Mouse (Mus musculus): ENCODE data around the gene Immp2l. TPM values are rescaled to one million over a fixed set of nuclear protein-coding genes. Genes with fewer than 3 reads are reported as not detected.
A peak's percentile ranks its signal among the peaks of the same experiment; 100 is the strongest.

The Immp2l gene
- total RNA-seq, 2 experiments from 2014 or later, result 8.0 to 9.7 TPM

DNA sequence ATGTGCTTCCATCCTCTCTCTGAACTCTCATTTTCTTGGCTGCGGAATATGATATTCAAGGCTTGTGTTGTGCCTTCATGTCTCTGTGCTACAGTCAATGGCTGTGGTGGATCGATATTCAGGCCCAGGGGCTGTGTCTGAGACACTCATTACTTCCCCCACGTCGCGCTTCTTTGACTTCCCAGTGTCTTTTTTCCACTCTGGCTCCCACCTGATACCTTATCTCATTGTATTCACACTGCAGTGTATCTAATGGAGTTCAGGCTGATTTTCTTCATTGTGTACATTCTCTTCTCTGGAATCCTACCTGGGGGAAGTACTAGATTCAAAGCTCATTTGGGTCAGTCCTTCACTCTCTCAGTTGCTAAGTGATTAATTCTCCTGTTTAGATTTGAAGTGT is 27.1 kb downstream of the Immp2l start:
- no peak for DNase-seq

DNA sequence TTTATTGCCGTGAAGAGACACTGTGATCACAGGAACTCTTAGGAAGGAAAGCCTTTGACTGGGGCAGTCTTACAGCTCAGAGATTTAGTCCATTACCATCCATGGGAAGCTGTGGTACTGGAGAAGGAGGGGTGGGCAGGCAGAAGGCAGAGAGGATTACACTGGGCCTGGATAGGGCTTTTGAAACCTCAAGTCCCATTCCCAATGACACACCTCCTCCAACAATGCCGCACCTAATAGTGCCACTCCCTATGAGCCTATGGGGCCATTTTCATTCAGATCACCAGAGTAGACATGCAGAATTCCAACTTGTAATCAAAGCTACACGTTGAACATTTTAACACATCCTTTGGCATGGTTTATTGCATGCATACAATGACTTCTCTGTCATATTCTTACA is 29.0 kb downstream of the Immp2l start:
- no peak for DNase-seq

DNA sequence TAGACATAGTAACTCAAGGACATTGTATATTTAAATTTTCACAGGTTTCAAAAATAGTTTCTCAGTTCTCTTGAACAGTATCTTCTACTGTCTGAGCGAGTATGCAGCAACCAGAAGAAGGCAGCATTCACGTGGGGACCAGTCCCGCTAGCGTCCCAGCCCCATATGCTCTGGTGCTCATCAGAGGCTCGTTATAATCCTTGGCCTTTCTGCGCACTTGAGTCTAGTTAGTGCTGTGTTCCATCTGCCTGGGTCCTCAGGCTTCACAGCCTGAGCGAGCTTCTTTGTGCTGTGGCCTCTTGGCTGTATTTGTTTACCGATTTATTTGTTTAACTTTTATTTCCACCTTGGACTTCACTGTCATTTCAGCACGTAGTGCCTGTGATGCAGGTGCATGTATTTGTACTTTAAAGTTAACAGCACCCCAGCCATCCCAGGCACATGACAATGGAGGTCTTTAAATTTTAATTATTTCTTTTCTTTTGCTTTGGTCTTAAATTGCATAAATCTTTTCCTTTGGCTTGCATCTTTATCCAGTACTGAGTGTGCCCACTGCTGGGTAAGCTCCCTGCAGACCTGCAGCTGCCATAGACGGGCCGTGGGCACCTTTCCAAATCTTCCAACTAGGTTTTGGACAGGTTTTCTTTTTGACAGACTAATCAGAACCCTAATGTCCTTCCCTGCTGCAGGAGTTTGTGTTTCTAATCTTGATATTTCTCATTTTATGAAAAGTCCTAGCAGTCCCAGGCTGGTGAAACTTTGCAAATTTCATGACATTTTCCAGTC is 30.3 kb downstream of the Immp2l start:
- no peak for DNase-seq

DNA sequence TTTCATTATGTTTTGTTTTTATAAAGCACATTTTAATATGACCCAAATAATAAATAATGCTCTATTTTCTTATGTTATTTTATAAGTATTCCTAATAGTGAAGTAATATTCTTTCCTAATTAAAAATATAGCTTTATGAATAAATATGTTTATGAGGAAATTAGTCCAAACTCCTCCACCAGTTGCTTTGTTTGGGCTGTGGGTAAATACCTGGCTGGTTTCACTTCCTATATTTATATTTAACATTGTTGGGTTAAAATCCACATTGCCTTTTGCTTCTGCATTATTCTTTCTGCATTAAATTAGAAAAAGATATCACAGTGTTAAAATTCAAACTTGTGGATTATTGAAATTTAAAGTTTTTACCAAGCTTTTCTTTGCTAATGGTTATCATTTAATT is 32.1 kb downstream of the Immp2l start:
- DNase-seq, result no peak

DNA sequence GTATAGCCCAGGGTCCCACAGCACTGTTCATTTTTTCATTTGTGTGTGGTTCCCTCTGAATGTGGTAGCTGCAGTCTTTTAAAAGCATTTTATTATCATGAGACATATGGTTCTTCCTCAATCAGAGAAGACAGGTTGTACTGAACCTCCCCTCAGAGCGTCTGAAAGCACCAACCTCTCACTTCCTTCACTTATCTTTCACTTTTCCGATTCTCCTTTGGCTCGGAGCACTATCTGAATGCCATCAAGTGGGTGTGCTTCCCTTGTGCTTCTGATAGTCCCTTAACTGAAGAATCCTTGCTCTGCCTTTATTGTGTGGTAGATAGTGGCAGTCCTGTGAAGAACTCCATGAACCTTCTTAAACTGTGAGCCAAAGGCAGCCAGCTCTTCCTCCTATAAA is 39.4 kb downstream of the Immp2l start:
- no peak for DNase-seq

DNA sequence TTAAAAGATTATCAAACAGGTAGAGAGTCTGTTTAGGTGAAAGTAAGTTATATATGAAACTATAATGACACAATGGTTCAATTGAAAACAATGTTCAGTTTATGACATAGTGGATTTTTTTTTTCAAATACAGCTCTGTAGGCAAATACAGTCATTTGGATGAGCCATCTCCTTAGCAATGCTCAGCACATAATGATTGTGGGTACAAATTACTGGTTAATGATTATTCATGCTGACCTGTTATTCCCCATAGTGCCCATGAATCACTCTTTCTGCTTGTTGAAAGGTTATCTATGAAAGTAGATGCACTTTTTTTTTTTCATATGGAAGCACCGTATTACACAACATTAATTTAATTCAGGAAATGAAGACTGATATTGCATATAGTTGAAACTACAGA is 58.0 kb downstream of the Immp2l start:
- DNase-seq, result no peak

DNA sequence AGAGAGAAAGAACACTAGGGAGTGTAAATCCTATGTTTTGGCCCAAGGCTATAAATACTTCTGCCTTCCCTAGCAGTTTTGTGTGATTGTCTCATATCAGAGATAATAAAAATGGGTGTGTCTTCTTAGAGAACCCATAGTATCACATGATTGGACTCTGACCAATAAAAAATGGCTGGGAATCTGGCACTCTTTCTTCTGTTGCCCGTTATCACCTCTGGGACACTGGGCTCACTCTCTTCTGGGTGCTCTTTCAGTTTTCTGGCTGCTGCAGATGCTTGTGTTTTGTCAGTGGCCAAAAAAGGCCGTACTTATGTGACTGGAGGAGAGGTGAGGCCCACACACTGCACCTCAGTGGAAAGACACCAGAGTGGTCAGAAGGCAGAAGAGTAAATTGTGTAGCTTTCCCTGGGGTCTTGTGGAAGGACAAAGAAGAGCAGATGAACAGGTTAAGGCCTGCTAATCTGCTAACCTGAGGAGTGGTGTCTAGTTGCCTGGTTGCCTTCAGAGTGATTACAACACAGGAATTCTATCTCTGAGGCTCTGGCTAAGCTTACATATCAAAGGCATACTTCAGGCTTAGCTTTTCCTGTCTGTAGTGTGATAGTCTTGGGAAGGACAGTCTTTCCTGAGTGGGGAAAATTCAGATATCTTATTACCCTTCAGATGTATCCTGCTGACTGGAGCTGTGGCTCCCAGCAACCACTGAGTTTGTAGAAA is 60.6 kb downstream of the Immp2l start:
- no peak for DNase-seq

DNA sequence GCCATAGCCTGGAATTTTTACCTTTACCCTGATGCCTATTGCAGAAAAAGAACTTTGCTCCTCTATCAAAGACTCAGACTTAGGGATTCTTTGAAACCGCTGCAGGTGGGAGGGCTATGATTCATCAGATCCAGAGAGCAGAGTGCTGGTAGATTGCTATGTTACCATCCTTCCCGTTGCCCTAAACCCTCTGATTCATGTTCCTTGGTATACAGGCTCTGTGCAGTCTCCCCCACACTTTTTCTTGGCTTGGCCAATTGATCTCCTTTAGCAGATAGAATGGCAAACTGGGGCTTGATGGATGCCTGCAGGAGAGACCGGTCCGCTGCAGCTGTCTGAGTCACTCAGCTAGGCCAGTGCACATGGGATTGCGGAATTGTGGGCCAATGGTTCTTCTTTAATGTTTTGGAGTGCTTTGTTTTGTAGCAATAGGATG is 66.1 kb downstream of the Immp2l start:
- DNase-seq, result no peak

DNA sequence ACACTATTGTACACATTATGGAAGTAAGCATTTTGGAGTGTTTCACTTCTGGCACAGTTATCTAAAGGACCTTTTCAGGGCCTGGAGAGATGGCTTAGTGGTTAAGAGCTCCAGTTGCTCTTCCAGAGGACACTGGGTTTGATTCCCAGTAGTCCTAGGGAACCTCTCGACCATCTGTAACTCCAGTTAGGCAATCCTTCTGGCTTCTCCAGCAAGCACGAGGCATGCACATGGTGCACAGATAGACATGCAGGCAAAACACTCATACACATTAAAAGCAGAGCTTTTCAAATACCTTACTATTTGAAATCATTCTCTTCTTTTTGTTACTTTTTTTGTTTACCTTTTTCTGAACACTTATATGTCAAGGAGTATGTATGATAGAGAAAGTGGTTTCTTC is 66.9 kb downstream of the Immp2l start:
- DNase-seq, result no peak

DNA sequence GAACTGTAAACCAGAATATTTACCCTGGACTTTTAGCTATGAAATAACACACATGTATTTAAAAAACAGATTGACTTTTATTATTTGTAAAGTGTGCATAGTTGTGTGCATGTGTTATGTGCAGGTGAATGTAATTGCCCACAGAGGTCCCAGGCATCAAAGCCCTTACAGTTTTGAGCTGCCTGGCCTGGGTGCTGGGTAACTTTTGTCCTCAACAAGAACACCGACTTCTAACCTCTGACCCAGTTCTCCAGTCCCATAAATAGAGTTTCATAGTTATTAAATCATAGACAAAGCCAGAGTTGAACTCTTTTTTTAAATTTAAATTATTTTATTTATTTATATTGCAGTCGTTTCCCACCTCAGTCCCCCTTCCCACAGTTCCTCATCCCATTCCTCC is 67.4 kb downstream of the Immp2l start:
- no peak for DNase-seq

DNA sequence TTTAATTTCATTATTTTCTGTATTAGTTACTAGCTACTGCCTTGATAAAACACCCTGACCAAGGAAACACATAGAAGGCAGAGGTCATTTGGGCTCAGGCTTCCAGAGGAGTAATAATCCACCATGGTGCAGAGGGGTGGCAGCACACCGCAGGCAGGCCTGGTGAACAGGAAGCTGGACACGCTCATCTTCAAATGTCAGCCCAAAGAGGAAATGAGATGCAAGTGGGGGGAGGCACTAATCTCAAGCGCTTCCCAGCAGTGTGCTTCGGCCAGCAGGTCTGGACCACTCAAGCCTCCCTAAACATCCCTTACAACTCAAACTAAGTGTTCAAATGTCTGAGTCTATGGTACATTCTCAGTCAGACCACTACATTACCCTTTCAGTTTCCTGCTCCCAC is 72.2 kb downstream of the Immp2l start:
- DNase-seq, result no peak

DNA sequence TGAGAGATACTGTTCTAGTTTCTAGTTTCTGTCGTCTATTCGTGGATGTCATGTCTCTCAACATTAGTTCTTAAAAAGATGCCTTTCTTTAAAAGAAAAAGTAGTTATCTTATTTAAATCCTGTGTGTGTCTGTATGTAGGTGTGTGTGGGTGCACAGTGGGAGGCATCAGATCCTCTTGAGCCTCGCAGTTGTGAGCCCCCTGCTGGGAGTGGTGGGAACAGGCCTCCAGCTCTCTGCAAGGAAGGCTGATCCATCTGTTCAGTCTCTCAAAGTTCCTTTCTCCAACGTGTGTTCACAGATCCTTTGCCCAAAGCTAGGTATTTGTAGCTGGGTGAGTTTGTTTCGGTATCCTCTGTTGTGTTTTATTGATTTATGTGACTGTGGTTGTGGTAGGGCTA is 73.5 kb downstream of the Immp2l start:
- peak; percentile 38 for DNase-seq

DNA sequence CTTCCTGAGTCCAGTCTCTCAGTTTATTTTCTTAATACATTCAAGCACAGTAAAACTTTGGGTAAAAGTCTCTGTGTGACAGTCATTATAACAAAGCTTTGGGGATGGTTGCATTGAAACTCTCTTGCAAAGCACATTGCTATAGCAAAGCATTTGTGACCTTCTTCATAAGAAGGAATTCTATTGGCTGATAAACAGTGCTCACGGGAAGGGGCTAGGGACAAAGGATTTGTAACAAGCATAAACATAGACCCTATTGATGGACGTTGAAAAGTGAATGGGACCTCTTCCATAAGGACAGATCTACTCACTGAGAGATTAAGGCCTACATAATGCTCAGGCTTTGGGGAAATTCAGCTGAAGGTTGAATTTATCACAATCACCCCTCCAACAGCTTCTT is 85.1 kb downstream of the Immp2l start:
- no peak for DNase-seq

DNA sequence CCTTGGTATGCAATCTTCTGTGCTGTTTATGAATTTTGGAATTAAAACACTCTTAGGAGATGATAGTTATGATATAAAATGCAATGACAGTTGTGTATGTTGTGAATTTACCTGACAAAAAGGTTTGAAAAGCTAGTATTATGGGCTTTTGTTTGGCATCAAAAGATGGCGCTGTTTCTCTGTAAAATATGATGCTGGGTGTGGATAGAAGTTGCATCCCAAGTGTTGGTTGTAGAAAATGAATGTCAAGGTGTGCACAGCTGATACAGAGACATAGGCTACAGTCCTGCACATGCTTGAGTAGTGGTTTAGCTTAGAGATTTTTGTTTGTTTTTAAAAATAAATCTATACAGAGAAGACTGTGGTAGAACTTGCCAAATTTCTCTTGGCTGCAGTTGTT is 87.6 kb downstream of the Immp2l start:
- no peak for DNase-seq

DNA sequence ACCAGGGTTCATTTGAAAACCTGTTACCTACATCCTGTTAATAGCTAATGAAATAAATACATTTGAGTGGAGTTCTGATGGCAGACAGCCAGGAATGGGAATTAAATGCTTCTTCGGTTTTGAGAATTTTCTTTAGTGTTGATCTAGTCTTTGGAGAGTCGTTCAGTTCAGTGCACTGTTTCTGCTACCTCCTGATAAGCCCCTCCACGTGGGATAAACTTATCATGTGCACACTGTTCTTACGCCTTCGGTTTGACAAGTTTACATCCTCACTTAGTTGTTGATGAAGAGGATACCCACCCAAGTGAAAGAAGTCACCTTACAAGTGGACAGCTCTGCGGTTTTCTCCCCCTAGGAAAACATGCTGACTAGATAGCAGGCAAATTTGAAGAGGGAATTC is 88.2 kb downstream of the Immp2l start:
- DNase-seq, result no peak

DNA sequence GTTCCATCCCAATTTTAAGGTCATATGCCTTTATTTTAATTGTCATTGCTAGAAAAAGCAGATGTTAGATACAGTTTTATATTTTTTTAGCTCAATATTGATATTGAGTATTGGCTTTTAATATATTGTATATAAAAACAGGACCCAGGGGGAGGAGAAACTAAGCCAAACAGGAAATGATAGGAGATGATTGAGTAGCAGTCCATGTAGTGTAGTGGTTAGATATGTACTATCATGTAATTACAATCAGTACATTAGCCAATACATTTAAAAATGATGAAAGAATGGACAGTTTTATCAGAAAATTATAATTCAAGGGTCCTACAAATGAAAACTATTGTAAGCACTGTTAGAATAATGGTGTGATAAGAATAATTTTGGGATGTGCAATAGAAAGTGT is 94.5 kb downstream of the Immp2l start:
- no peak for DNase-seq

DNA sequence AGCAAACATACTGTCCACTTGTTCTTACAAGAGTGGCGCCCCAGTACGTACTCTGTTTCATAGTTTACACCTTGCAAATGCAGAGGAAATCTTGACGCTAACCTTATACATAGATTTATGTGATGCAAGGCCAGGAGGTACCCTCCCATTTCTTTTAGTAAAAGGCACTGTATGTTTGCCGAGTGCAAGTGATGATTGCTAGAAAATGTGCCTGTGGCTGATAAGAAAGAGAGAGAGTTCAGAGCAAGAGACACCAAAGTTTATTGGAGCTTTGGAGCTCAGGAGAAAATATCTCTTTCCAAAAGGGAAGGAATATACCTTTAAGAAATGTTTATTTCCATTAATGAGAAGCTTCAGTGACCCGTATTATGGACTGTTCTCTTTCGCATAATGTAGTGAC is 95.8 kb downstream of the Immp2l start:
- DNase-seq, result no peak

DNA sequence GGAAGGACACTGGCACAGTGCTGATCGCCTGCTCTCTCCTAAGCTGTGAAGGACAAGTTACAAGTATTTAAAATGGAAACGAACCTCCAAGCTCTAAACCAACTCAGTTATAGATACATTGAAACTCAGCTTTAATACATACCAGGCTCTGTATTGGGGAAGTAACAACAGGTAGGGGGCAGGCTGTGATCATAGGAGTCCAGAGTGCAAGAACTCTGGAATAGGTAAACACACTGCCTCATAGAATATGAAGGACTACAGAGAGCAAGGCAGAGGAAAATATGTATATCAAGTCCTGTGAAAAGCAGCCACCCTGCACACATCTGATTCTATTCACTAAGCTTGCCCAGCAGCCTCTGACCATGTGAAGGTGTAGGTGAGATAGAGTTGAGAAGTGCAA is 99.3 kb downstream of the Immp2l start:
- DNase-seq, result no peak

DNA sequence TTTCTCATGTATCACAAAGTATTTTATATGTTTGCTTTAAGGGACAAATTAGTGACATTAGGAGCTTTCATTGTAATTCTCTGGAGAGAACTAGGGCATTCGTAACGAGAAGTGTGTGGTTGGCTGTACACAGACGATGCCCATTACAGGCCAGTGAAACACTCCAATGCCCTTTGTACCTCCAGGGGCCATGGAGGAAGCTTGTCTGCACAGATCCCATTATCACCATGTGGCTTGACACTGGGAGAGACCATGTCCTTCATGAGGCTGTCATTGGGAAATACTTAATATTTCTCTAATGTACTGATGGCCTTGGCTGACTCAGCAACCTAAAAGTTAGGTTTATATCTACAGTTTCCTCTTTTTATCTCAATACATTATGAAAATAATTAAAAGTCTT is 111.0 kb downstream of the Immp2l start:
- no peak for DNase-seq

DNA sequence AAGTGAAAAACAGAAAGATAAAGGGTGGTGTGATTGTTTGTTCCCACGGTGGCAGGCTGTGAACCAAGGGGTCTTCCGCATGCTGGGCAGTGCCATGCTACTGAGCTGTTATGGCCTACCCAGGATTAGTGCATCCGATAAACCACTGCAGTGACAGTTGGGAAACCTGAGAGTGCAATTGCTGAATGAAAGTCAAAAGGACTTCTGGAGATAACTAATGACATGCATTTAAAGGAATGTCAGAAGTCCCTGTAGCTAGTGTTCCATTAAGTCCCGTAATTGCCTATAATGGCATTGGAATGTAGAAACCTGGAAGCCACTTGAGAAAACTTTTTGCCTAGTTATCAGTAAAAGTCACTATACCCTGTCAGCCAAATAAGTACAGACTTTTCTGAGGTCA is 135.7 kb downstream of the Immp2l start:
- DNase-seq, result no peak

DNA sequence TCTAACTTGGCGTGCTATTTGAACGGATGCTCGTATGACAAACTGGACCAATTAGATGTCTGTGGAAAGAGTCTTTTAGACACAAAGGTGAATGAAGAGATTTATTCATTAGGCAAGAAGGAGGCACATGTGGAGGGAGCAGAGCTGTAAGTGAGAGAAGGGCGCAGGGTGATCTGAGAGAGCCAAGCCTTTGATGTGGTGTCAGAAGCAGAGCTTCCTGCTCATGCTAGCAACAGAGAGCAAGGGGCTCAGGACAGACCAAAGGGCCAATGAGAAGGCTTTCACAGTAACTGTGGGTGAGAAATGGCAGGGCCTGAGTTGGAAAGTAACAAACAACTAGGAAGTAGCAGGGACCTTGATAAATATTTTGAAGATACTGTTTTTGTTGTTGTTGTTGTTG is 143.9 kb downstream of the Immp2l start:
- no peak for DNase-seq

DNA sequence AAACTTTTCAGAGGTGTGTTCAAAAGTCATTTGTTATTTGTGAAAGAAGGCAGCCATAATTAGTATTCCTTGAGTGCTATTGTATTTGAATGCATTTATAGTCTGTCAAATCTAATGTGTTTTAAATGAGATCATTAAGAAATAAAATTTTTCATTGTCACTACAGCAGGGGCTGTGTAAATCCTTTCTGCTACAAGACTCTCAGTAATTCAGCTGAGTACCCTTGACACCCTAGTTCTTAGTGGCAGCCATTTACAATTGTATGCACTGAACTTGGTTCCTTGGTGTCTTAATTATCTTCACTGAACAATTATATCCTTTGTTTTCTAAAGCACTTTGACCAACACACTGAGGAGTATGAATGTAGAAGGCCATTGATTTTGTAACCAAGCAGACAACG is 146.2 kb downstream of the Immp2l start:
- no peak for DNase-seq

DNA sequence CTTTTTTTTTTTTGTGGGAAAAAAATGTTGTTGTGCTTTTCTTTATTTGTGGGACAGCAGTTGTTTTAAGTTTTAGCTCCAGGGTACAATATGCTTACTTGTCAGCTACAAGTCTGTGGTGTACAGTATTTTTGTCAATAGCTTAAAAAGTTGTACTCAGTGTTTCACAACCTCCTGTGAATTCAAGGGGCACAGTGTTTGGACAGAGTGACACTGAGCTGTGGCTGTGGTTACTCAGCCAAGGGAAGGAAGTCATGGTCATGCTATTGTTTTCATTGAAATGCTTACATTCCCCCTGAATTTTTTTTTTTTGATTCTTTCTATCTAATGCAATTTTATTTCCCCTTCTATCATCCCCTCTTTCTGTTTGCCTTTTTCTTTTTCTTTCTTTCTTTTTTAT is 159.0 kb downstream of the Immp2l start:
- DNase-seq, result no peak

DNA sequence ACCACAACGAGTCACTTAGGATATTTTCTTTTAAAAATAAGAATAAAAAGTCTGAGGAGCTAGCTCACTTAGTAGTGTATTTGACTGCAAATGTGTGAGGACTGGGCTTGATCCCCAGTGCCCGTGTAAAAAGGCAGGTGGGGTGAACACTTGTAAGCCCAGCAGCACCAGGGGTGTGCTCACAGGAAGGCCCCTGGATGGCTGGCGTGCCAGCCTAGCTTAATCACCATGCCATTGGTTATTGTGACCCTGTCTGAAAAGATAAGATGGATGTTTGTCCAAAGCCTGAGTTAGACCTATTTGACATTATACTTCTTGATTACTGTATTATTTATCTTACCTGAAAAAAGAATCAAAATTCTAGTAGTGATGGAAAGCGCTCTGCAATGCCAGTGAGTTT is 161.2 kb downstream of the Immp2l start:
- no peak for DNase-seq
